Mouse (Mus musculus): ENCODE measurements at regions not wholly inside any gene's neighbourhood (a gene's known extent, or its start where the extent isn't known, plus 50 kb on each side); places are given as distances from the start of the nearest gene placed in this dataset.

- H3K36me3 ChIP-seq (ENCODE audit: control insufficient read depth, insufficient read depth, low read length) = no peaks in the 10 kb centered on the region
- no peak for ATAC-seq (ENCODE audit: low FRiP score)
- no peak overlapping the region for H3K4me3 ChIP-seq (ENCODE audit: low read depth, low read length)
- no peak overlapping the region for H3K27ac ChIP-seq (ENCODE audit: low read depth, low read length)
- H3K4me1 ChIP-seq (replicated peaks; ENCODE audit: control insufficient read depth, insufficient read depth, low read length) = no peaks in the 10 kb centered on the region
- H3K9ac ChIP-seq (ENCODE audit: low read depth, low read length) = no peak overlapping the region
- H3K4me2 ChIP-seq (replicated peaks; ENCODE audit: low read depth, low read length) = no peak overlapping the region
- DNase-seq (ENCODE audit: low spot score) = no peak
- 78% methylated on average over 6 of the region's 6 CpGs for WGBS
- no peaks in the 10 kb centered on the region for H3K27me3 ChIP-seq (ENCODE audit: control insufficient read depth, insufficient read depth, low read length)
- no peaks in the 10 kb centered on the region for H3K9me3 ChIP-seq (ENCODE audit: control insufficient read depth, low read length)
Observed at GRCm38 (mm10) chr14:67133221-67133620, 1124.2 kb upstream of the Gulo start.

GRCm38 (mm10) chr14:67127118-67127517 is 1118.1 kb upstream of the Gulo start:
- Histone ChIP-seq H3K9me3 (ENCODE audit: control insufficient read depth, low read length) (no peaks in the 10 kb centered on the region), H3K4me2 (replicated peaks; ENCODE audit: low read depth, low read length) (no peak overlapping the region), H3K36me3 (ENCODE audit: control insufficient read depth, insufficient read depth, low read length) (no peaks in the 10 kb centered on the region), H3K27ac (ENCODE audit: low read depth, low read length) (no peak overlapping the region), H3K4me1 (replicated peaks; ENCODE audit: control insufficient read depth, insufficient read depth, low read length) (no peaks in the 10 kb centered on the region), H3K27me3 (ENCODE audit: control insufficient read depth, insufficient read depth, low read length) (no peaks in the 10 kb centered on the region), H3K9ac (ENCODE audit: low read depth, low read length) (no peak overlapping the region), H3K4me3 (ENCODE audit: low read depth, low read length) (no peak overlapping the region)
- DNase-seq (ENCODE audit: low spot score) (no peak), ATAC-seq (ENCODE audit: low FRiP score) (no peak)
- WGBS = 86% methylated on average over 7 of the region's 7 CpGs

GRCm38 (mm10) chr14:67126254-67126653 is 1117.2 kb upstream of the Gulo start:
- no peak for DNase-seq (ENCODE audit: low spot score)

GRCm38 (mm10) chr14:67123300-67123699 is 1114.3 kb upstream of the Gulo start:
- Histone ChIP-seq H3K9me3 (ENCODE audit: control insufficient read depth, low read length) (no peaks in the 10 kb centered on the region), H3K27ac (ENCODE audit: low read depth, low read length) (no peak overlapping the region), H3K27me3 (ENCODE audit: control insufficient read depth, insufficient read depth, low read length) (no peaks in the 10 kb centered on the region), H3K9ac (ENCODE audit: low read depth, low read length) (no peak overlapping the region), H3K4me1 (replicated peaks; ENCODE audit: control insufficient read depth, insufficient read depth, low read length) (no peaks in the 10 kb centered on the region), H3K4me2 (replicated peaks; ENCODE audit: low read depth, low read length) (no peak overlapping the region), H3K36me3 (ENCODE audit: control insufficient read depth, insufficient read depth, low read length) (no peaks in the 10 kb centered on the region), H3K4me3 (ENCODE audit: low read depth, low read length) (no peak overlapping the region)
- ATAC-seq (ENCODE audit: low FRiP score) (no peak), DNase-seq (ENCODE audit: low spot score) (no peak)
- WGBS = 85% methylated on average over 7 of the region's 7 CpGs

More at GRCm38 (mm10) chr14:67126254-67126653, 1117.2 kb upstream of the Gulo start:
- no peaks in the 10 kb centered on the region for H3K36me3 ChIP-seq (ENCODE audit: control insufficient read depth, insufficient read depth, low read length)
- H3K9ac ChIP-seq (ENCODE audit: low read depth, low read length) = no peak overlapping the region
- no peaks in the 10 kb centered on the region for H3K9me3 ChIP-seq (ENCODE audit: control insufficient read depth, low read length)
- H3K27ac ChIP-seq (ENCODE audit: low read depth, low read length) = no peak overlapping the region
- no peaks in the 10 kb centered on the region for H3K27me3 ChIP-seq (ENCODE audit: control insufficient read depth, insufficient read depth, low read length)
- 47% methylated on average over 6 of the region's 6 CpGs for WGBS
- H3K4me2 ChIP-seq (replicated peaks; ENCODE audit: low read depth, low read length) = no peak overlapping the region
- no peak for ATAC-seq (ENCODE audit: low FRiP score)
- H3K4me1 ChIP-seq (replicated peaks; ENCODE audit: control insufficient read depth, insufficient read depth, low read length) = no peaks in the 10 kb centered on the region
- H3K4me3 ChIP-seq (ENCODE audit: low read depth, low read length) = no peak overlapping the region
